Mouse (Mus musculus) bone marrow, adult 2 months (tissue): ENCODE measurements around the gene Fads2.

Source experiments
- CTCF ChIP-seq: fragments of 200-500 bp; IDR thresholded peaks from 2 replicates; pipeline ENCODE4 v1.5.1; 2011; ENCODE audit warnings: low read length, control low read depth; ENCODE audit not compliant: control insufficient read depth, insufficient read depth
- POLR2A ChIP-seq: fragments of 200-500 bp; IDR thresholded peaks from 2 replicates; pipeline ENCODE4 v1.6.1; 2011; ENCODE audit warnings: low read depth, mild to moderate bottlenecking, control low read depth, low read length, borderline replicate concordance; ENCODE audit not compliant: control insufficient read depth

- TF ChIP-seq CTCF (no peak), POLR2A (no peak)
These were observed 14.0 kb upstream of the Fads2 start for GRCm38 (mm10) chr19:10115373-10116158.
